Mouse (Mus musculus): ENCODE measurements around the gene Tmtc1. TPM values are rescaled to one million over a fixed set of nuclear protein-coding genes. Genes with fewer than 3 reads are reported as not detected.

The Tmtc1 gene
- polyA plus RNA-seq, 1 experiment from 2014 or later = 3.6 TPM

- Histone ChIP-seq H3K9me3 (no peaks in the 10 kb centered on the region), H3K4me3 (no peak overlapping the region)
Measured at GRCm38 (mm10) chr6:148290865-148291264, 153.3 kb downstream of the Tmtc1 start.

GRCm38 (mm10) chr6:148283224-148283881, 160.8 kb downstream of the Tmtc1 start:
- no peak overlapping the region for H3K4me3 ChIP-seq
- no peak overlapping the region for H3K9ac ChIP-seq
- no peak overlapping the region for H3K4me2 ChIP-seq
- H3K4me1 ChIP-seq (replicated peaks) = no peaks in the 10 kb centered on the region; the same call in 1 of the 2 replicates
- H3K9me3 ChIP-seq = no peaks in the 10 kb centered on the region
- no peaks in the 10 kb centered on the region for H3K27me3 ChIP-seq
- no peak for ATAC-seq (ENCODE audit: low FRiP score, low read depth)
- 64% methylated on average over 4 of the region's 4 CpGs for WGBS
- no peaks in the 10 kb centered on the region for H3K36me3 ChIP-seq
- no peak overlapping the region for H3K27ac ChIP-seq (replicated peaks)

More at GRCm38 (mm10) chr6:148290865-148291264, 153.3 kb downstream of the Tmtc1 start:
- Histone ChIP-seq H3K4me2 (no peak overlapping the region), H3K9ac (no peak overlapping the region), H3K27ac (replicated peaks) (no peak overlapping the region), H3K36me3 (no peaks in the 10 kb centered on the region), H3K27me3 (no peaks in the 10 kb centered on the region), H3K4me1 (replicated peaks) (no peaks in the 10 kb centered on the region)
- no peak for ATAC-seq (ENCODE audit: low FRiP score, low read depth)

- H3K27me3 ChIP-seq = no peaks in the 10 kb centered on the region
- H3K36me3 ChIP-seq = no peaks in the 10 kb centered on the region
- WGBS = 50% methylated on average over 6 of the region's 6 CpGs
- no peak overlapping the region for H3K9ac ChIP-seq
- H3K27ac ChIP-seq (replicated peaks) = no peak overlapping the region
- ATAC-seq (ENCODE audit: low FRiP score, low read depth) = 0 out of 2 replicates have a peak, but pooled peaks have one; percentile 53
- no peaks in the 10 kb centered on the region for H3K9me3 ChIP-seq
- H3K4me2 ChIP-seq = no peak overlapping the region
- no peak overlapping the region for H3K4me3 ChIP-seq
- H3K4me1 ChIP-seq (replicated peaks) = no peaks in the 10 kb centered on the region; the same call in 1 of the 2 replicates
Measured at GRCm38 (mm10) chr6:148279240-148279639, 164.9 kb downstream of the Tmtc1 start.

- Histone ChIP-seq H3K9ac (no peak overlapping the region), H3K9me3 (no peaks in the 10 kb centered on the region), H3K4me3 (no peak overlapping the region), H3K36me3 (no peaks in the 10 kb centered on the region), H3K27me3 (no peaks in the 10 kb centered on the region), H3K4me1 (replicated peaks) (no peaks in the 10 kb centered on the region; the same call in 1 of the 2 replicates), H3K27ac (replicated peaks) (no peak overlapping the region), H3K4me2 (no peak overlapping the region)
- 93% methylated on average over 1 of the region's 1 CpGs for WGBS
- ATAC-seq (ENCODE audit: low FRiP score, low read depth) = no peak
Measured at GRCm38 (mm10) chr6:148276418-148276817, 167.8 kb downstream of the Tmtc1 start.

- no peaks in the 10 kb centered on the region for H3K36me3 ChIP-seq
- no peak overlapping the region for H3K27ac ChIP-seq (replicated peaks)
- H3K9me3 ChIP-seq = no peaks in the 10 kb centered on the region
- ATAC-seq (ENCODE audit: low FRiP score, low read depth) = no peak
- 88% methylated on average over 4 of the region's 4 CpGs for WGBS
- H3K4me3 ChIP-seq = no peak overlapping the region
- no peak overlapping the region for H3K4me2 ChIP-seq
- H3K4me1 ChIP-seq (replicated peaks) = no peaks in the 10 kb centered on the region; the same call in 1 of the 2 replicates
- H3K27me3 ChIP-seq = no peaks in the 10 kb centered on the region
- H3K9ac ChIP-seq = no peak overlapping the region
Measured at GRCm38 (mm10) chr6:148275046-148275445, 169.1 kb downstream of the Tmtc1 start.

GRCm38 (mm10) chr6:148260729-148261101, 183.5 kb downstream of the Tmtc1 start:
- Histone ChIP-seq H3K9me3 (no peaks in the 10 kb centered on the region), H3K4me1 (replicated peaks) (peaks cover 6% of the 10 kb centered on the region; the same call in 1 of the 2 replicates), H3K27me3 (no peaks in the 10 kb centered on the region), H3K27ac (replicated peaks) (no peak overlapping the region; the same call in 1 of the 2 replicates), H3K4me3 (no peak overlapping the region), H3K9ac (no peak overlapping the region), H3K36me3 (no peaks in the 10 kb centered on the region), H3K4me2 (no peak overlapping the region)
- peak; percentile 17; the same call in 1 of the 2 replicates for ATAC-seq (ENCODE audit: low FRiP score, low read depth)
- WGBS = 78% methylated on average over 6 of the region's 6 CpGs

- H3K27ac ChIP-seq (replicated peaks) = no peak overlapping the region; the same call in 1 of the 2 replicates
- H3K9me3 ChIP-seq = no peaks in the 10 kb centered on the region
- peak; percentile 87 for ATAC-seq (ENCODE audit: low FRiP score, low read depth)
- no peaks in the 10 kb centered on the region for H3K27me3 ChIP-seq
- no peak overlapping the region for H3K4me3 ChIP-seq
- H3K4me2 ChIP-seq = no peak overlapping the region
- peaks cover 6% of the 10 kb centered on the region; the same call in 1 of the 2 replicates for H3K4me1 ChIP-seq (replicated peaks)
- no peaks in the 10 kb centered on the region for H3K36me3 ChIP-seq
- H3K9ac ChIP-seq = no peak overlapping the region
- WGBS = 37% methylated on average over 4 of the region's 4 CpGs
Measured at GRCm38 (mm10) chr6:148259979-148260728, 184.0 kb downstream of the Tmtc1 start.

GRCm38 (mm10) chr6:148259074-148259473, 185.1 kb downstream of the Tmtc1 start:
- Histone ChIP-seq H3K4me2 (no peak overlapping the region), H3K4me3 (no peak overlapping the region), H3K36me3 (no peaks in the 10 kb centered on the region), H3K9ac (no peak overlapping the region), H3K4me1 (replicated peaks) (peaks cover 6% of the 10 kb centered on the region; the same call in 1 of the 2 replicates), H3K9me3 (no peaks in the 10 kb centered on the region), H3K27ac (replicated peaks) (no peak overlapping the region), H3K27me3 (no peaks in the 10 kb centered on the region)
- 65% methylated on average over 8 of the region's 8 CpGs for WGBS
- no peak for ATAC-seq (ENCODE audit: low FRiP score, low read depth)

- 94% methylated on average over 2 of the region's 2 CpGs for WGBS
- peaks cover 6% of the 10 kb centered on the region; the same call in 1 of the 2 replicates for H3K4me1 ChIP-seq (replicated peaks)
- H3K27me3 ChIP-seq = no peaks in the 10 kb centered on the region
- H3K4me2 ChIP-seq = no peak overlapping the region
- H3K4me3 ChIP-seq = no peak overlapping the region
- H3K9ac ChIP-seq = no peak overlapping the region
- no peaks in the 10 kb centered on the region for H3K9me3 ChIP-seq
- no peak overlapping the region for H3K27ac ChIP-seq (replicated peaks)
- no peaks in the 10 kb centered on the region for H3K36me3 ChIP-seq
- no peak for ATAC-seq (ENCODE audit: low FRiP score, low read depth)
Measured at GRCm38 (mm10) chr6:148257805-148258204, 186.4 kb downstream of the Tmtc1 start.

GRCm38 (mm10) chr6:148256109-148256508, 188.1 kb downstream of the Tmtc1 start:
- WGBS = 92% methylated on average over 3 of the region's 3 CpGs
- Histone ChIP-seq H3K36me3 (no peaks in the 10 kb centered on the region), H3K4me2 (no peak overlapping the region), H3K27ac (replicated peaks) (no peak overlapping the region), H3K4me1 (replicated peaks) (peaks cover 10% of the 10 kb centered on the region; the same call in 1 of the 2 replicates), H3K27me3 (no peaks in the 10 kb centered on the region), H3K9ac (no peak overlapping the region), H3K4me3 (no peak overlapping the region), H3K9me3 (no peaks in the 10 kb centered on the region)
- ATAC-seq (ENCODE audit: low FRiP score, low read depth) = no peak

- H3K9ac ChIP-seq = no peak overlapping the region
- WGBS = 59% methylated on average over 1 of the region's 1 CpGs
- no peaks in the 10 kb centered on the region for H3K9me3 ChIP-seq
- no peak for ATAC-seq (ENCODE audit: low FRiP score, low read depth)
- no peak overlapping the region for H3K4me3 ChIP-seq
- H3K36me3 ChIP-seq = no peaks in the 10 kb centered on the region
- peaks cover 7% of the 10 kb centered on the region; the same call in 1 of the 2 replicates for H3K4me1 ChIP-seq (replicated peaks)
- no peaks in the 10 kb centered on the region for H3K27me3 ChIP-seq
- H3K4me2 ChIP-seq = no peak overlapping the region
- no peak overlapping the region for H3K27ac ChIP-seq (replicated peaks)
Measured at GRCm38 (mm10) chr6:148255395-148256053, 188.7 kb downstream of the Tmtc1 start.

- H3K4me3 ChIP-seq = no peak overlapping the region
- no peak overlapping the region for H3K9ac ChIP-seq
- no peaks in the 10 kb centered on the region for H3K9me3 ChIP-seq
- H3K4me2 ChIP-seq = no peak overlapping the region
- ATAC-seq (ENCODE audit: low FRiP score, low read depth) = peak; percentile 19; the same call in 1 of the 2 replicates
- H3K27me3 ChIP-seq = no peaks in the 10 kb centered on the region
- H3K4me1 ChIP-seq (replicated peaks) = peaks cover 4% of the 10 kb centered on the region; the same call in 1 of the 2 replicates
- peaks cover 7% of the 10 kb centered on the region; the same call in 1 of the 2 replicates for H3K36me3 ChIP-seq
- 74% methylated on average over 3 of the region's 3 CpGs for WGBS
- H3K27ac ChIP-seq (replicated peaks) = no peak overlapping the region
Measured at GRCm38 (mm10) chr6:148249221-148249620, 195.0 kb downstream of the Tmtc1 start.

All from hindbrain, embryonic 15.5 days (tissue).